Mouse (Mus musculus): ENCODE measurements at regions not wholly inside any gene's neighbourhood (a gene's known extent, or its start where the extent isn't known, plus 50 kb on each side); places are given as distances from the start of the nearest gene placed in this dataset.

GRCm38 (mm10) chr5:119401915-119402314, 268.6 kb upstream of the Tbx3 start:
- DNase-seq: no peak

GRCm38 (mm10) chr5:119402651-119403050, 267.8 kb upstream of the Tbx3 start:
- DNase-seq: peak; percentile 12

DNA sequence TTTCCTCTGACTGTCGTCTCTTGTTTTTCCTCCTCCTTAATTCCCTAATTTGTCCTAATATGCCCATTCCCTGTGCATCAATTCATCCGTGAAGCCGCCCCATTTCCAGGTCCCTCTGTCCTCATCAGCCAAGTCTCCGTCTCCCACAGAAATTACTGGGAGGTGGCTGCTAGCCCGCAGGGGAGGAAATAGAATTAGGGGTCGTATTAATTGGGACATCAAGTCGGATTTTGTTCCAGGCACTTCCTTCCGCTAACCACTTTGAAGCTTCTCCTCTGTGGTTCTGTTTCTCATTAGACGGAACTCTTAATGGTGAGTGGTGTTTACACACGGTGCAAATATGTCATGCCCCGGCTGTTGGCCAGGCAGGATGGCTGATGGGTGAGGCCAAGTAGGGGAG, 259.5 kb upstream of the Tbx3 start:
- DNase-seq: no peak

DNA sequence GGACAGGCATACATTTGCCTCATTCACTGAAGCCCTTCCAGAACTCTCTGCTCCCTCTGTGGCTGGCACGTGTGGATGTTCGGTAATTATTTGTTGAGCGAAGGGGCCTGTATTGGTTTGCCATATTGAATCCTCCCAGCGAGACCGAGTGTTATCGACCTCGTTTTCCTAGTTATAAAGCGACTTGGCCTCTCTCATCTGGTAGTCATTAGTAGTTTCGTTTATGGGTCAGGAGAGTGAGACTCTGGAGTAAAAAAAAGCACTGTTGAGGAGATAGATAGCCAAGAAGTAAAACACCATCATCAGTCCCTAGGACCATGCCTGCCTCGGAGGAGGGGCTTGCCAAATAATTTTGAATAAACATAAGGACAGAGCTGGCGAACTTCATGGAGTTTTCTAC, 254.6 kb upstream of the Tbx3 start:
- DNase-seq: no peak

DNA sequence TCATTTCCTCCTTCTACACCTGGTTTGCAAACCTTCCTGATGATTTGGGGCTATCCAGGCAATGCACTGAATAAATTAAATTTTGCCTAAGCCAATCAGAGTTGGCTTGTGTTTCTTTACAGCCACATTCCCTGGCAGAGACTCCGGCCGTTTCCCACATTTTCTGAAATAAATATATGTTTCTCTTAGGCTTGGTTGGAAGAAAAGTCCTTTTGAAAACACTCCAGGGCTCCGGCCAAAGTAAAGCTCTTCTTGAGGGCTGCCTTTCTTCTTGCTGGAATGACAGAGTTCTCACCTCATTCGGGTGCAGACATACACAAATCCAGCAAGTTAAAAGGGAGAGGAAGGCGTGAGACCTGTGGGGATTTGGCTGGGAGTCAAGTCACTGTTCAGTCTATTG, 252.0 kb upstream of the Tbx3 start:
- DNase-seq: no peak

DNA sequence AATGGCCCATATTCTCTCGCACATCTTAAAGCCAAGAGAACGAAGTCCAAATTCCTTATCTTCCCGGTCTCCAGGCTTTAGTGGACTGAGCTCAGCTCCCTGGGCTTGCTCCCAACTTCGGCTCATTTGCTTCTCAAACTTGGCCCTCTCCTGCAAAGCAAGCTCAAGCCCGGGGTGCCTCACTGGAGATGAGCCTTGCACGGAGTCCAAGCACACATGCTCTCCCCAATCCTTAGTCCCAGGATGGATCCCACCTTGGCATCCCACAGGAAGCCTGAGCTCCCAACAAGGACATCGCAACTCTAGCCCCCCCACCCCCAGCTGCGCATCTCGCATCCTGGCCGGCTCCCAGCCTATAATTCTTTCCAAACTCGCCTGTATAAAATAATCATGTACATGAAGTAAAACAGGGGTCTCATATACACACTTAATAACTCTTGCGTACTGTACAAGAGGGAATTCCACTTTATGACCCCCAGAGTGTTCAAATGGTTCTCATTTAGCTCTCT, 242.9 kb upstream of the Tbx3 start:
- peak; percentile 50 for DNase-seq

DNA sequence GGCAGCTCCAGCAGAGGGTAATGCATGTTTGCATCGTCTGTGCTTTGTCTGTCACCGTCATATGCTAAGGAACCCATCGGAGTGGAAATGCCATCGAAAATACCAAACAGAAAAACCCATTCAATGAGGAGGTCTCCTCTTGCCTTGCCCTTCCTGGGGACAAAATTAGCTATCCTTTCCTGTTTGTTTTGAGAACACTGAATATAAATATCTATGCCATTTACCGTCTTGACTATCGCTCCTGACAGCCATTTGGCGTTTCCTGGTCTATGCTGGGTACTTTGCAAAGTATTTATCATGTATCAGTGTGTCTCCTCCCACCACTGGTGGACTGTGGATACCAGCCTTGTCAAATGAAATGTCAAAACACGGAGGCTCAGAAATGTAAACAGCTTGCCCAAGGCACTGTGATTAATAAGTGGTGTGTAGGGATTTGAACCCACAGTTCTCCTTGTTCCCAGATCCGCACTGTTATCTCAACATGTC, 239.2 kb upstream of the Tbx3 start:
- DNase-seq: no peak

DNA sequence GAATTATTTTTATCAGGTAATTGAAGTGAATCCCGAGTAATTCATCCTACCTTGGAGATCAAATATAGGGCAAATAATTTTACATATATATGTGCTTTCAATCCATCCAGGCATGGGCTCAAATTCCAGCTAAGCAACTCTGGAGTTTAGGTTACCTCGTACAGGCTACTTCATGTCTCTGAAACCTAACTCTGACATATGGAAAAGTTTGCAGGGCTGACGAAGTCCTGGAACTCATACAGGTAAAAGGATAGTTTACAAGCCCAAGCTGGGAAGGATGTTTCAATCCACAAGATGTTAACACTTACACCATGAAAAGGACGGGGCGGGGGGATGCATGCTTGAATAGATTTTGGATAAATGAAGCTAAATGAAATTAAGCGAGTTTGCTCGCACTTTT, 235.9 kb upstream of the Tbx3 start:
- DNase-seq: no peak

- no peak for DNase-seq
These were observed 222.0 kb upstream of the Tbx3 start for GRCm38 (mm10) chr5:119448494-119448893.

DNA sequence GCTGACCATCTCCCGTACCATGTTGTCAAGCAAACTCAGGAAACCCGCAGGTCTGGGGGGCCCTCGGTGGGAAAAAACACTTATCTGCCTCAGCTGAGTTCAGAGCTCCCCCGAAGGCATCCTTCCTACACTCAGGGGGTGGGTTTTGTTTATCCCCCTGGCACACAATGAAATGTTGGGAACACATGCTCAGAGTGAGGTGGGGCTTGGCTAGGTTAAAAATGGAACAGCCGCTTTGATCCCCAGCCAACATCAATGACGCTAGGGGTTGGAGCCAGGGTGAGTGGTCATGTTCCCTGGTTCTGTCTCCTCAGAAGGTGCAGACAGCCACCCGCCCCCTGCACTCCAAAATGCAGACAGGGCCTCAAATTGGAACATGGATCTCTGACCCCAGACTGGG, 221.3 kb upstream of the Tbx3 start:
- DNase-seq: peak; percentile 77

DNA sequence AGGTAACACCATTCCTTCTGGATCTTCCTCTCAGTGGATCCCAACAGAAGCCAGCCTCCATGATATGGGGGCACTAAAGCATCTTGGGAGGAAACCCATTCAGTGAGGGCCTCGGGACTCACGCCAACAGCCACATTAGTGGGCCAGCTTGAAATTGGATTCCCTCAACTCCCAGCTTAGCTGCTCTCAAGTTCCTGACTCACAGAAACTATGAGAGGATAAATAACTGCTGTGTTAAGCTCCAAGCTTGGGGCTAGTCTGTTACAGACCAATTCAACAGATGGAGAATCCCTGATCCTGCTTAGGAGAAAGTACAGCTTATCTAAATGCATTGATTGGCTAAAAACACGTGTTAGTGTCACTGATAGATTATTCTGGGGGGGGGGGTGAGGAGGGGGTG, 210.7 kb upstream of the Tbx3 start:
- DNase-seq: no peak

- DNase-seq: no peak
These were observed 207.6 kb upstream of the Tbx3 start for GRCm38 (mm10) chr5:119462659-119463530.

- DNase-seq: no peak
These were observed 205.9 kb upstream of the Tbx3 start for GRCm38 (mm10) chr5:119464553-119464952.

GRCm38 (mm10) chr5:119467346-119468085, 203.0 kb upstream of the Tbx3 start:
- no peak for DNase-seq

- no peak for DNase-seq
These were observed 192.5 kb upstream of the Tbx3 start for GRCm38 (mm10) chr5:119477926-119478325.

DNA sequence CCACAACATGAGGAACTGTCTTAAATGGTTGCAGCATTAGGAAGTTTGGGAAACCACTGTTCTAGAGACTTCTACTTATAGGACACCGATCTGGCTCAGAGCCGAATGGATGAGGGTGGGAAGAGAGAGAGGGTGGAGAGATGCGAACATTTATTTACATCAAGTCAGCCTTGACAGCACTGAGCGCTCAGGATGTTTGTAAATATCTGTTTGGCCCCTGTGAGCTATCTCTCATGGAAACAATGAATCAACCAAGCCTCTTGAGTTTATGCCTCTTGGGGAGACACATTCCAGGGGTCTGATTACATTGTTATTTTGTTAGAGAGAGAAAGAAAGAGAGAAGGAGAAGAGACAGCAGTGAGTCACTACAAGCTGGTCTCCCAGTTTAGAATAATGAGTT, 192.1 kb upstream of the Tbx3 start:
- no peak for DNase-seq

- no peak for DNase-seq
These were observed 190.0 kb upstream of the Tbx3 start for GRCm38 (mm10) chr5:119480191-119481190.

GRCm38 (mm10) chr5:119483706-119484105, 186.8 kb upstream of the Tbx3 start:
- no peak for DNase-seq

DNA sequence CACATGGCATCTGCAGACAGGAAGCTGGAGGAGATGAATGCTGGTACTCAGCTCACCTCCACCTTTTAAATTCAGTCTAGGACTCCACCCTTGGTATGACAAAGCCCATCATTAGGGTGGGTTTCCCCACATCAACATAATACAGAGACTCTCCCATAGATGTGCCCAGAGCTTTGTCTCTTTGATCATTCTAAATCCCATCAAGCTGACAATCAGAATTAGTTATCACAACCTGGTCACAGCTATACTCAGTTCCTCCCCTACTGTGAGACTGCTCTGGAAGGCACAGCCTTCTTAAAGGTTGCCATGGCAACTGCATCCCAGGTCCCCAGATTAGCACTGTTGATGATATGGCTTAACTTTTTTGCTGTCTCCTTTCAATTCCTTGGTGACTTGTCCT, 184.3 kb upstream of the Tbx3 start:
- DNase-seq: no peak

DNA sequence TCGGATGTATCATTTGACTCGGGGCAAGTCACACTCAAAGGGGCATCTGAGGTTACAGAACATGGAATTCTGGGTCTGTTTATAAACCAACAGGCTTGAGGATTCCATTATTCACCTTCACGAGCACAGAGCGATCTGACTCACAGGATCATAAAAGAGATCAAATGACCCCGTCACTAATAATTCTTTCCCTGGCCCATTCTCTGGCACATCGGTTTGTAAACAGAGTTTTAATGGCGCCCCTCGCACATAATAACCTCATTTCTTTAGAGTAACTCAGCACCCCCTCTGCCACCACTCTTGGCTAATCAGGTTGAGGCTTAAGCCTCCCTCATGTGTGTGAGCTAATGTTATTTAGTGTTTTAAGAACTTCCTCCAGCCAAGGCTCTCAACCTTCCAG, 183.3 kb upstream of the Tbx3 start:
- DNase-seq: no peak

GRCm38 (mm10) chr5:119497501-119497900, 173.0 kb upstream of the Tbx3 start:
- DNase-seq: no peak

GRCm38 (mm10) chr5:119498431-119498830, 172.0 kb upstream of the Tbx3 start:
- no peak for DNase-seq
